Mouse (Mus musculus) thymus, adult 2 months (tissue): ENCODE data around the gene Rad51b. TPM values are rescaled to one million over a fixed set of nuclear protein-coding genes. Genes with fewer than 3 reads are reported as not detected.
A peak's percentile ranks its signal among the peaks of the same experiment; 100 is the strongest.

ENCODE experiments used
- DNase-seq: peaks from one replicate; pipeline ENCODE4 v3.0.0; 2021
- H3K27ac ChIP-seq: fragments of 200-500 bp; 2 replicates; pipeline ENCODE4 v1.5.1; 2012; ENCODE audit warnings: low read length, control low read depth; ENCODE audit not compliant: control insufficient read depth, insufficient read depth
- H3K27me3 ChIP-seq: fragments of 200-500 bp; 2 replicates; pipeline ENCODE4 v1.6.1; 2012; ENCODE audit warnings: mild to moderate bottlenecking, low read length, moderate library complexity, mixed read lengths; ENCODE audit not compliant: control insufficient read depth, insufficient read depth
- H3K36me3 ChIP-seq: fragments of 200-500 bp; 2 replicates; pipeline ENCODE4 v1.6.1; 2012; ENCODE audit warnings: mild to moderate bottlenecking, low read length, moderate library complexity; ENCODE audit not compliant: control insufficient read depth, insufficient read depth
- H3K4me1 ChIP-seq: fragments of 200-500 bp; replicated peaks from 2 replicates; pipeline ENCODE4 v1.6.1; 2012; ENCODE audit warnings: low read length; ENCODE audit not compliant: control insufficient read depth, insufficient read depth
- H3K4me3 ChIP-seq: fragments of 200-500 bp; 2 replicates; pipeline ENCODE4 v1.5.1; 2012; ENCODE audit warnings: mild to moderate bottlenecking, low read length, control low read depth, moderate library complexity; ENCODE audit not compliant: control insufficient read depth, insufficient read depth
- CTCF ChIP-seq: fragments of 200-500 bp; IDR thresholded peaks from 2 replicates; pipeline ENCODE4 v1.5.1; 2012; ENCODE audit warnings: mild to moderate bottlenecking, control low read depth, low read length, moderate library complexity, borderline replicate concordance; ENCODE audit not compliant: control insufficient read depth, poor library complexity, insufficient read depth; ENCODE audit errors: extremely low read depth
- POLR2A ChIP-seq: fragments of 200-500 bp; IDR thresholded peaks from 2 replicates; pipeline ENCODE4 v1.6.1; 2012; ENCODE audit warnings: mild to moderate bottlenecking, low read length, control low read depth, moderate library complexity; ENCODE audit not compliant: control insufficient read depth, poor library complexity, insufficient read depth; ENCODE audit errors: extremely low read depth
- WGBS: fragments of 180-500 bp; shearing (Covaris S2); methylation state at CpG from one replicate; pipeline ENCODE4 v1.1.7; 2018; 5-methylcytosine and 5-hydroxymethylcytosine counted together
- polyA plus RNA-seq: library from polyadenylated mRNA; depleted of rRNA; stranded (reverse); fragments of >200 nt; gene quantifications from 2 replicates; pipeline ENCODE4 v1.2.3, GENCODE M21; 2012

Gene Rad51b
- polyA plus RNA-seq, 1 experiment: 1.1 TPM

DNA sequence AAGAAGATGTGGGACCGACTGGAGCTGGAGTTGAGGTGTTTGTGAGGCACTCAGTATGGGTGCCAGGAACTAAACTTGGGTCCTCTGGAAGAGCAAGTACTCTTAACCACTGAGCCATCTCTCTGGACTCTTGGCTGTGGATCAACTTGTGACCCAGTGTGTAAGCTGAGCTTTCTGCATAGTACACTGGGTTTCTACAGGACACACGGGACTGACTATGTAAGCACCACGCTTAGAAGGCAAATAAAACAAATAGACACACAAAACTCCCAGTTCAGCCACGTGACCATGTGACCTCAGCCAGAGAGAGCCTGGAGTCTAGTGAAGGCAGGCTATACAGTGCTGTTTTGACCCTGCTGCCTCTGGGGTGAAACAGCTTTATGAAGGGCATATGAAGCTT is 24.5 kb upstream of the Rad51b start:
- no peak overlapping the region for H3K4me3 ChIP-seq
- no peaks in the 10 kb centered on the region for H3K27me3 ChIP-seq
- no peak for DNase-seq
- TF ChIP-seq POLR2A (no peak), CTCF (no peak)
- H3K4me1 ChIP-seq: no peaks in the 10 kb centered on the region
- peaks cover 54% of the 10 kb centered on the region for H3K36me3 ChIP-seq
- no peak overlapping the region for H3K27ac ChIP-seq
- 92% methylated on average over 4 of the region's 4 CpGs for WGBS

DNA sequence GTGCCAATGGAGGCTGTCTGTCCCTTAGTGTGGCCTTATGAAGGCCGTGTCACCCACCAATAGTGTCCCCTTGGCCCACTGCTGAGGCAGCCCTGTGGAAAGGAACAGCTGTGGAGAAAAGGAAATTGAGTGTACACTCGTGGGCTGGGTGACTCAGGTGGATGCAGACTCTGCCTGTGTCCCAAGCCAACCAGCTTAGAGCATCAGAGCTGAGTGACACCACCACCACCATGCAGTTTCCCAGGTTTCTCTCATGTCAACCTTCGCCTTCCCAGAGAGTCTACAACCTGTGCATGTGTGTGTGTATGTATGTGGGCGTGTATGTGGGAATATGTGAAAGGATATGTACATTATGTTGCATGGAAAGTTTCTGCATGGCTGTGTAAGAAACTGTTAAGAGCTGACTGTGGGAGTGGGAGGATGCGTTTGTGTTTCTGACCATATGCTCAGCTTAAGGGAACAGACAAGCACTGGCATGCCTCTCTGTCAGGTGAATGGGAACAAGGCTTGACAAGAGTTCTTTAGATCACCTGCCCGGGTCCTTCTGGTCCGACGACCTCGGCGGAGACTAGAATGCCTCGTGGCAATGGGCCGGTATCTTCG is 17.5 kb upstream of the Rad51b start:
- H3K27me3 ChIP-seq: no peaks in the 10 kb centered on the region
- no peak for TF ChIP-seq POLR2A
- no peak for TF ChIP-seq CTCF
- WGBS: 97% methylated on average over 13 of the region's 13 CpGs
- no peak for DNase-seq
- H3K4me3 ChIP-seq: no peak overlapping the region
- peaks cover 69% of the 10 kb centered on the region for H3K36me3 ChIP-seq
- no peaks in the 10 kb centered on the region for H3K4me1 ChIP-seq
- no peak overlapping the region for H3K27ac ChIP-seq

DNA sequence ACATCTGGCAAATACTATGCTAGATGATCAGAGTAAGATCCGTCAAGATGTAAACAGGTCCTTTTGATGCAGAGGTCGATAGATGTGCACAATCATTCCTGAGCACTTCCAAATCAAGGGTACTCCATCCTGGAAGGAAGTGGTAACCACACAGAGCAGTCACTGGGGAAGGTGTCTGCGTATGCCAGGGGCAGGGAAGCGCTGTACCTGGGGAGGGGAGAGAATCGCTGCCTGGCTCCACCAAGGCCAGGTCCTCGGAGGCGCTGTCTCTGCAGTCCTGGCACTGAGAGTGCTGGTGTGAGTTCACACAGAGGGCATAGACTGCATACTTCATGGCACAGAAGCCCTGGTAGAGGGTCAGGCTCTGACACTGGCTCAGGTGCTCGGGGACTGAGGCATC is 14.5 kb upstream of the Rad51b start:
- peaks cover 83% of the 10 kb centered on the region for H3K36me3 ChIP-seq
- no peak overlapping the region for H3K4me3 ChIP-seq
- no peak overlapping the region for H3K27ac ChIP-seq
- TF ChIP-seq CTCF (no peak), POLR2A (no peak)
- no peak for DNase-seq
- H3K27me3 ChIP-seq: no peaks in the 10 kb centered on the region
- no peaks in the 10 kb centered on the region for H3K4me1 ChIP-seq
- 94% methylated on average over 8 of the region's 8 CpGs for WGBS

DNA sequence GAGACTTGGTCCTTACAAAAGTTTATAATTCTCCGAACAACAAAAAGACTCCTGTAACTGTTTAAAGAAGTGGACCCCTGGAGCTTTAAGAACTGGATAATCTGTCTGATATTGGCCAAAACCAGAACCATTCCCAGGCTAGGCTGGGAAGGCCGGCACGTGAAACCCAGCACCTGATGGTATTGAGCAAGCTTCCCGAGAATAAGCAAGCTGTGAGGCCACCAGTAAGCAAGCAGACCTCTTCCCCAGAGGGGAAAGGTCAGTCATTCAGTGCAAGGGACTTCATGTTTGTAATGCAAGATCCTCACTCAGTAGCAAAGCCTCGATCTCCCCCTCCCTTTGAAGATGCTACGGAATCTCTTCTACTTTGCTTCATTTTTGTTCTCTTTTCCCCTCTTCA is 4.2 kb upstream of the Rad51b start:
- no peak overlapping the region for H3K27ac ChIP-seq
- DNase-seq: no peak
- H3K4me3 ChIP-seq: no peak overlapping the region
- H3K4me1 ChIP-seq: peaks cover 5% of the 10 kb centered on the region
- 93% methylated on average over 6 of the region's 6 CpGs for WGBS
- H3K27me3 ChIP-seq: no peaks in the 10 kb centered on the region
- TF ChIP-seq POLR2A (no peak), CTCF (no peak)
- peaks cover 13% of the 10 kb centered on the region; the same call in 1 of the 2 replicates for H3K36me3 ChIP-seq

DNA sequence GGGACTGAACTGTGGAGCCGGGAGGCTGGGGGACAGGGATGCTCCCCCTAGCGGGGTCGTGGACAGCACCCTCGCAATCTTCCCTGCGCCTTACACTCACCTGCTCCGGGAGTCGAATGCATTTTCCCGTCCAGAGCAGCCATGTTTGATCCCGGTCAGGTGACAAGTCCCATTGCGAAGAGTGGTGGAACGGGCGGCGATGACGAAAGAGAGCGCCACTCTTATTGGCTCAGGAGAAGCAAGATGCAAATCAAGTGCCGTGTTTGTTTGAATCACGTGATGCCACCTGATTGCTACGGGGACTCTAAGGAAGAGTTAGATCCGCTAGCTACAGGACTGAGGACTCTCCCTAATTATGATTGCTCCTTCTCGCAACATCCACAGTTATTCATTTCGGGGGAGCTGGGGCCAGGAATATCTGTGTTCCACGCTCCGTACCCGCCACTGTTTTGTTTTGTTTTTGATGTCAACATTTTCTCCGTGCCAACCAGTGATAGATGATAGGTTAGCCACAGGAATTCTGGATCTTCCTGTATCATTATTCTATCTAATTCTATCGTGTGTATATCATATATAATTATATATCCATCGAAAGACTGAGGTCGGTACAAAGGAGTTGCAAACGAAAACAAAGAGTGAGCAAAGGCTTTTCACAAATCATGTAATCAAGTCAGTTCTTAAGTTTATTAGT is 811 bp upstream of the Rad51b start, which contains the start of gene Zfyve26:
TSS of gene Zfyve26 (minus strand) at position 179 of the 691 bp plus-strand sequence.
- under 1% methylated on average over 29 of the region's 29 CpGs for WGBS
- peaks cover 5% of the 10 kb centered on the region for H3K4me1 ChIP-seq
- TF ChIP-seq CTCF (peak; percentile 35; the same call in 1 of the 2 replicates), POLR2A (peak; percentile 63; the same call in 1 of the 2 replicates)
- no peaks in the 10 kb centered on the region for H3K27me3 ChIP-seq
- peak within 1 kb of the TSS; percentile 91 for H3K4me3 ChIP-seq
- DNase-seq: peak; percentile 90
- peak within 1 kb of the TSS; percentile 36; the same call in 1 of the 2 replicates for H3K27ac ChIP-seq
- no peaks in the 10 kb centered on the region; the same call in 1 of the 2 replicates for H3K36me3 ChIP-seq

DNA sequence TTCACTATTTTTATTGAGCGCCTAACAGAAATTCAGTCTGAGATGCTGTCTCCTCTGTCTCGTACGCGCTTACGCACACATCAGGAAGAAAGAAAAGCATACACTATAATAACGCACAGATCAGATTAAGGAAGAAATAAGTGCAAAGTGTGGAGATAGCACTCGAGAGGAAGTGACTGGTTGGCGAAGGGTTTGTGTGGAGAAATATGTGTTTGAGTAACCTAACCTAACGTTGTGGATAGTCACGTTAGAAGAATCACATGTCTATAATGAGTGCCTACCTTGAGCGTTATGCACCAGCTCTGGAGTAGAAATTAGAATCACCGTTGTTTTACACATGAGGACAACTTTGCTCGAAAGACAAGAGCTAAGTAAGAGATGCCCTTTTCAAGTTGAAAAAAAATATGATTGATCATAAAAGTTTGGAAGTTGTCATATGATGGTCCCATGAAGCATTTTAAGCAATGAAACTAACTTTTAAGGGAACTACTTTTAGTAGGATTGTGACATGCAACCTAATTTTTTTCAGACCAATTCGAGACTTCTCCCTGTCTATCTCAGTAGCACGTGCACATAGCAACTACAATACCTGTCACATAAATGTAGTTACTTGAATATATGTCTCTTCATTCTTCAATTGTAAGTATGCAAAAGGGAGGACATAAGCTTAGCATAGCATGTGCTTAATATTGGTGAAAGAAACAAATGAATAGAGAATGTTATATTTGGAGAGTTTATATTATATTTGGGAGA is 978 bp downstream of the Rad51b start:
- 4% methylated on average over 15 of the region's 15 CpGs for WGBS
- no peak overlapping the region for H3K4me3 ChIP-seq
- DNase-seq: no peak
- peaks cover 5% of the 10 kb centered on the region for H3K4me1 ChIP-seq
- no peak for TF ChIP-seq POLR2A
- no peak for TF ChIP-seq CTCF
- H3K36me3 ChIP-seq: no peaks in the 10 kb centered on the region
- no peaks in the 10 kb centered on the region for H3K27me3 ChIP-seq
- no peak overlapping the region for H3K27ac ChIP-seq
